Mouse (Mus musculus): Measurements from ENCODE around the gene Rab25.

The Rab25 gene

GRCm38 (mm10) chr3:88501366-88502030 is 46.6 kb downstream of the Rab25 start:
- peak; percentile 94 for DNase-seq

GRCm38 (mm10) chr3:88500655-88501365 is 47.3 kb downstream of the Rab25 start:
- peak; percentile 92 for DNase-seq

GRCm38 (mm10) chr3:88500087-88500486 is 48.0 kb downstream of the Rab25 start:
- DNase-seq, result peak; percentile 90

- no peak for DNase-seq
Observed at GRCm38 (mm10) chr3:88499580-88499979, 48.5 kb downstream of the Rab25 start.

GRCm38 (mm10) chr3:88495741-88496415 is 52.2 kb downstream of the Rab25 start:
- DNase-seq, result peak; percentile 96

GRCm38 (mm10) chr3:88494836-88495628 is 53.1 kb downstream of the Rab25 start:
- DNase-seq, result peak; percentile 98

GRCm38 (mm10) chr3:88493706-88494582 is 54.2 kb downstream of the Rab25 start:
- peak; percentile 90 for DNase-seq
